Mouse (Mus musculus) heart, postnatal 36 days (tissue): Measurements from ENCODE around the gene Ckb. TPM values are rescaled to one million over a fixed set of nuclear protein-coding genes. Genes with fewer than 3 reads are reported as not detected.
A peak's percentile ranks its signal among the peaks of the same experiment; 100 is the strongest.
"Not testable (repeated sequence)": the region's sequence is repeated elsewhere in the genome, so short reads cannot be mapped to it uniquely, and the experiment has no call there.

Experiments used
- DNase-seq, 2 experiments: peaks; one replicate each; pipeline ENCODE4 v3.0.0; 2021 to 2022
- intact Hi-C: fragments of 180-260 bp; cut with DNase I; formaldehyde crosslinking; loops from one replicate; pipeline ENCODE4 v1.15.1; 2025
- total RNA-seq, 2 experiments: library from RNA; stranded (reverse); gene quantifications; 2 replicates each; pipeline ENCODE4 v1.2.3; 2021

Ckb gene
- 10 to 100 TPM; 71.6 to 84.7 TPM for total RNA-seq

DNA sequence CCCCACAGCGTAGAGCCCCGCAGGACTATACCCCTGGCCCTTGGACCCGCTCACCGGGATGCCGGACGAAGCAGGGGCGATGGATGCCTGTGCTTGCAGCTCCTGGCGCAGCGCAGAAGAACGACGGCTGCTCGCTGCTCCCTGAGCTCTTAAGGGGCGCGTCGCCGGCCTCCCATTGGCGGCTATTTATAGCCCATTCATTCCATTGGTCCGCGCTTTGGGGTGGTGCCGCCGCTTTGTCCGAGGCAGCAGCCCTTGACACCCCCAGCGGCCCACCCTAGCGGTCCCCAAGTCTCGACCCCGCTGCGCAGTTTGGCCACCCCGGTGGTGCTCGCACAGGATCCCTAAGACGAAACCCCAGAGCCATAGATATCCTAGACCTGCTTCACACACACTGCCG is at the start of gene Ckb:
Gene Ckb, minus strand, starts transcription at position 163 of the 400 bp plus-strand sequence.
- peak; percentile 82 to 84 for DNase-seq
- intact Hi-C loops, result loop anchor here (10.0 kb wide), 1 partner anchor 423 kb away; no protein-coding TSS in a partner anchor

DNA sequence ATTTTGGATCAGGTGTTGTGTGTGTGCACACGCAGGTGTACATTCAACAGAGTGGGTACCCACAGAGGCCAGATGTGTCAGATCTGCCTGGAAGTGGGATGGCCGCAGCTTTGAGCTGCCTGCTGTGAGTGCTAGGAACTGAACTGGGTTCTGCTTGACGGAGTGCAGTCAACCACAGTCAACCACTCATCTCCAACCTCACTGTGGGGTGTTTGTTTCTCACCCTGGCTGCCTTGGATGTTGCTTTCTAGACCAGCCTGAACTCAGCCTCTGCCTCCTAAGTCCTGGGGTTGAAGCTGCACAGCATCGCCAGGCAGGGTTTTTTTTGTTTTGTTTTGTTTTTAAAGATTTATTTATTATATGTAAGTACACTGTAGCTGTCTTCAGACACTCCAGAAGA is 48.1 kb upstream of the Ckb start:
- intact Hi-C loops, result no loop called here

GRCm38 (mm10) chr12:111718656-111719055 is 46.5 kb upstream of the Ckb start:
- intact Hi-C loops, result no loop called here
- DNase-seq, result no peak

More for the DNA sequence above, 48.1 kb upstream of the Ckb start:
- no peak for DNase-seq

GRCm38 (mm10) chr12:111716505-111716904 is 44.4 kb upstream of the Ckb start:
- intact Hi-C loops, result no loop called here
- no peak for DNase-seq

- DNase-seq, intact Hi-C loops: not testable (repeated sequence)
Measured at GRCm38 (mm10) chr12:111713880-111714279, 41.7 kb upstream of the Ckb start.

- intact Hi-C loops, result no loop called here
- peak; percentile 90 to 93 for DNase-seq
Measured at GRCm38 (mm10) chr12:111713004-111713651, 41.0 kb upstream of the Ckb start, which contains the start of the genes Bag5 and Apopt1. Gene Bag5, minus strand, starts transcription at chr12:111713257. Gene Apopt1, plus strand, starts transcription at chr12:111713261.

DNA sequence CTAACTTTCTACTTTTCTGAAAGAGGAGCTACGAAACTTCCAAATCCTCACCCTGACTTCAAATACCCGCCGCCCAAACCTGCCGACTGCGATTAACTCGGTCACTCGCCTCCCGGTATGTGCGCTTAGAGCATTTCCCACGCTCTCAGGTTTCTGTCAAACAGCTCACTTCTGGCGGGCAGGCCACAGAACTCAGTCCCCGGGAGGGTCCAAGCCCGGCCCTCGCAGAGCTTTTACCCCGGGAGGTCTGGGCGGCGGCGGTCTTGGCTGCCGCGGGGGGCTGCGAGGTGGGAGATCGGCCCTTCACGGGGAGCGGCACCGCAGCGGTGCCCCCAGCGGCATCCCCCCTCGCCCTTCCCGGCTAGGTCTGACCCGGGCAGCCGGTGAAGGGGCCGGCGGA is 40.3 kb upstream of the Ckb start:
- no peak for DNase-seq
- intact Hi-C loops, result no loop called here

DNA sequence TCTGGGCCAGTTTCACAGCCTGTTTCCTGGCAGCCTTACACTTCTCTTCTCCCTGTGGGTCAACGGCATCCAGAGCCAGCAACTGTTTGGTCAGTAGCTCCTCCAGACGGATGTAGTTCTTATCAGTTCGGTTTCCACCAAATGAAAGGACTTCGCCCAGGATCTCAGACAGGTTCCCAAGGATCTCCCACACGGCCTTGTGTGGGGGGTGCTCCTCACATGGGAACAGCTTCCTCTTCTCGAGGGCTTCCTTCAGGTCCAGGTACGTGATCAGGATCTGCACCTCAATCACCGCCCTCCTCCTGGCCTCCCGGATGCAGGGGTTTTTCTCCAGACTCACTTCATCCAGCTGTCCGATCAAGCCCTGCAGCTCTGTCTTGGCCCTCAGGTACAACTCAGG is 38.0 kb upstream of the Ckb start:
- DNase-seq, result no peak
- intact Hi-C loops, result no loop called here

- no peak for DNase-seq
- intact Hi-C loops, result no loop called here
Measured at GRCm38 (mm10) chr12:111708181-111708580, 36.0 kb upstream of the Ckb start.

GRCm38 (mm10) chr12:111705186-111705973 is 33.2 kb upstream of the Ckb start:
- intact Hi-C loops, result no loop called here
- DNase-seq, result peak; percentile 85

DNA sequence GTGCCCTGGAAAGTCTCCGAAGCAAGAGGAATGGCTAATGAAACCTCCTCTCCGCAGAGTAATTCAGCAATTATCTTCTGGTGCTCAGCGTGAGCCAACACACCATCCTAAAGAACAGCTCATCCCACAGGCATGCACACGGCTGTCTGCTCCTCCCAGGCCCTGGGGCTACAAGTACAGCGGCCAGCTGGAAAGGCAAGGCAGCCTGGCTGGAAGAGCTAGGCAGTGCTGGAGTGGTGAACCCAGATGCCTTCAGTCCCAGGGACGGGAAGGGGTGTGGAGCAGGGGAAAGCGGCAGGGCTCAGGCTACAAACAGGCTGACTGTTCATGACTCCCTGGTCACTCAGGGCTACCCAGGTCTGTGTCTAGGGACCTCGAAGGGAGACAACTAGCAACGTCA is 32.5 kb upstream of the Ckb start:
- DNase-seq, result peak; percentile 68 to 77
- intact Hi-C loops, result no loop called here

DNA sequence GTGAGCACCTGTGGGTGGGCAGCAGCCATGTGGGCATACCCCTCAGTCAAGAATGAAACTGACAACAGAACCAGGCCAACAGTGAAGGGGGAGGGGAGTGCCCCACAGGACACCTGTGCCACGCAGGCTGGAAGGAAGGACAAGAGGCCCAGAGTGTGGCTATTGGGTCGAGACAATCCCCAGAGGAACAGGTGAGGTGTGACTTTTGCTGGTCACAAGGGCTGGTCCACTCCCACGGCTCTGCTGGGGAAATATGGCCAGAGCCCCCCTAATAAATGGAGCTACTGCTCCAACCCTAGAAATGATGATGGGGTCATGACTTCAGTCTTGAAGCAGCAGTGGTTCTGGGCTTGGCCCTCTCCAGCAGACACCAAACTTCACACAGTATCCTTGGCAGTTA is 31.2 kb upstream of the Ckb start:
- intact Hi-C loops, result no loop called here
- DNase-seq, result no peak

DNA sequence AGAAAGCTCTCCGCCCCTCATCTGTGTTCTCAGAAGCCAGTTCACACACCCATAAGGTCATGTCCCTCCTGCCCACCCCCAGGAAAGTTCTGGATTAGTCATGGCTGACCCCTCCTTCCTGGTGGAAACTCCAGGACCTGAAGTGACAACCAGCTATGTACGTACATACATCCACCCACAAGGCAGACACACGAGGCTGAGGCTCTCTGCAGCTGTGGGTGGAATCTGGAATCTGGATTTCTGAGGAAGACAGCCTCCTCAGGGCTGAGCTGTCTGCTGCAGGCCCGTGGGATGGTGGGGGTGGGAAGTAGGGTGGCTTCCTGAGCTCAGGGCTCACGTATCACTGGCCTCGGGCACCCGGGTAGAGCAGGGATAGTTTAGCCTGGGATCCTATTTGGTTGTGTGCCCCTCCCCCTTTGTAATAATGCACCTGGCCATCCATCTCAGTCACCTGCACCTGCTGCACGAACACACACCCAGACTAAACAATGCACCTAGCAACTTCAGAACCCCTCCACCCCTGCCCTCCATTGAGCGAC is 28.9 kb upstream of the Ckb start:
- intact Hi-C loops, result no loop called here
- DNase-seq, result no peak

DNA sequence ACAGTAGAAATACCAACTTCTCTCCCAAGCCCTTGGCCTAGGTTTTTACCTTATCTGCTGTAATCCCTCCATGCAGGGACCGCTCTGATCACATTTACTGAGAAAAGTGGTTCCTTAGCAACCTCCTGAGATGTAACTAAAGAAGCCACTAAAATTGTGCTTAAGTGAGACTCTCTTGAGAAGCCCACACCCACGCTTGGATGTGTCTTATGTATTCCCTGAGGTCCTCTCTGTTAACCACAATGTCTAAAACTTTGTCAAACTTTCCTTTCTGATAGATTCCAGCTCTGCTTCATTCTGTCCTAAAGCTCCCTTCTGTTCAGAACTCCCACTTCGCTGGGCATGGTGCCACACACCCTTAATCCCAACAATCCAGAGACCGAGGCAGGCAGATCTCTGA is 27.4 kb upstream of the Ckb start:
- no peak for DNase-seq
- intact Hi-C loops, result no loop called here

GRCm38 (mm10) chr12:111698346-111698913 is 26.3 kb upstream of the Ckb start:
- intact Hi-C loops, result no loop called here

DNA sequence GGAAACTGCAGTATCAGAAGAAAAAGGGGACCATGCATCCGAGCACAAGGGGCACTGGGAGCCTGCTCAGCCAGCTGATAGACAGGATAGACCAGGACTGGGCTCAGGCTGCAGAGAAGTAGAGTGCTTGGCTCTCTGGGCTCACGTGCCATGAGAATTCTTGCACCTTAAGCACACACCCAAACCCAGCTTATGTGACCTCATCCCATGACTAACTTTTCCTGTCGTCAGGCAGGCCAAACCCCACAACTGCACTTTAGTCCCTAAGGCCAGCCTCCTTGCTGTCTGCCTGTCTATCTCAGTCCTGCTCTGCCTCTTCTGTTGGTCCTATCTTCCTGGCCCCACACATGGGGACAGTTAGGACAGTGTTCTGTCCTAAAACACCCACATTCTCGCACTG is 25.6 kb upstream of the Ckb start:
- DNase-seq, result no peak
- intact Hi-C loops, result no loop called here

More at GRCm38 (mm10) chr12:111698346-111698913, 26.3 kb upstream of the Ckb start:
- DNase-seq, result peak in 1 of 2 experiments; percentile 10

GRCm38 (mm10) chr12:111696239-111696638 is 24.1 kb upstream of the Ckb start:
- DNase-seq, result peak; percentile 81 to 82
- intact Hi-C loops, result loop anchor here (1.0 kb wide), 2 partner anchors 28 to 44 kb away; no protein-coding TSS in a partner anchor

DNA sequence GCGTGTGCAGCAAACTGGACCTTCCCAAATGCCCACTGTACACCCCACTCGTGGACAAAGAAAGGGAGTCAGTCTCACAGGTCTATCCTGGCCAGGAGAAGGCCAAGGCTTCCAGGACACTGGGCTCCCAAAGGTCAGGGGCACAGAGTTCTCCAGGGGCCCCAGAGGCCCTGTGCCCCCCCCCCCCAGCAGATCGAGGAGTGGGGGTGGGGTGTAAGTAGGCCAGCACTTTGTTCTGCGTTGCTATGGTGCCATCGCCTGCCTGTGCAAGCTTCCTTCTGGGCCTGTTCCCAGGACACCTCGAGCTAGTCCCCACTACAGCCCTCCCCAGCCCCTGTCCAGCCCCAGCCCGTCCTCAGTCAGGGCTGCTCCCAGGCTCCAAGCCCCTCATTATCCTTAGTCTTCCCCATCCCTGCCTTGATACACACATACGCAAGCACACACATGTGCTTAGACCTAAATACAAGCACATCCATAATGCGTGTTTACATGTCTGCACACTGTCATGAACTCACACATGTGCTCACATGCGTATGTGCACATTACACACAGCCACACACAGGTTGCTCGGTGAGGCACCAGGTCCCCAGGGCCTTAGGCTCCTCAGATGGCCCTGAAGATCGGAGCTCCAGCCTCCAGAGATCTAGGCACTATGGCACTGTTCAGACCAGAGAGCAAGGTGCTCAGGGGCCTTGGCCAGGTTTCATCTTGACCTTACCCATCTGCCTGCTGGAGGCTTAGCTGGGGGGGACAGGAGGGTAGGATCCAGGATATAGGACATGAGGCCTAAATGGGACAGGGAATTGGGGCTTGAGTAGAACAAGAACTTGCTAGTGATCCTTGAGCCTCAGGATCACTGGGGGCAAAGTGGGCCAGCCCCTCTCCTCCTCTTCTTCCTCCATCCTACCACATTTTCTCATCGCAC is 23.0 kb upstream of the Ckb start:
- intact Hi-C loops, result loop anchor here (2.0 kb wide), 1 partner anchor 38 kb away; no protein-coding TSS in a partner anchor
- no peak for DNase-seq

- intact Hi-C loops, result loop anchor here (2.0 kb wide), 1 partner anchor 38 kb away; no protein-coding TSS in a partner anchor
Measured at GRCm38 (mm10) chr12:111694271-111694781, 22.2 kb upstream of the Ckb start.

More at GRCm38 (mm10) chr12:111694271-111694781, 22.2 kb upstream of the Ckb start:
- DNase-seq, result no peak
